Mouse (Mus musculus) kidney, postnatal 0 days (tissue): Measurements from ENCODE around the gene Haus4. TPM values are rescaled to one million over a fixed set of nuclear protein-coding genes. Genes with fewer than 3 reads are reported as not detected.

Experiments used
- ATAC-seq: fragments of 200-750 bp; cut with Nextera tagmentation; replicated peaks from 2 replicates; pipeline ENCODE4 v1.8.0; 2017; ENCODE audit warnings: low read depth, moderate number of reproducible peaks, moderate TSS enrichment, moderate library complexity; ENCODE audit not compliant: low FRiP score
- DNase-seq: peaks from one replicate; pipeline ENCODE4 v3.0.0-alpha.2; 2016; ENCODE audit warnings: low spot score
- H3K27ac ChIP-seq: fragments of 300-500 bp; sonication (generic); 2 replicates; pipeline ENCODE4 v1.5.1; 2014; ENCODE audit warnings: mild to moderate bottlenecking
- H3K27me3 ChIP-seq: fragments of 300-500 bp; sonication (generic); 2 replicates; pipeline ENCODE4 v1.6.1; 2014; ENCODE audit warnings: low read length, mixed read lengths; ENCODE audit not compliant: insufficient read depth
- H3K36me3 ChIP-seq: fragments of 300-500 bp; sonication (generic); 2 replicates; pipeline ENCODE4 v1.6.1; 2014; ENCODE audit warnings: low read length, mixed read lengths; ENCODE audit not compliant: insufficient read depth
- H3K4me1 ChIP-seq: fragments of 300-500 bp; sonication (generic); replicated peaks from 2 replicates; pipeline ENCODE4 v1.6.1; 2014; ENCODE audit warnings: antibody characterized with exemption, low read length, mixed read lengths; ENCODE audit not compliant: insufficient read depth
- H3K4me2 ChIP-seq: fragments of 300-500 bp; sonication (generic); 2 replicates; pipeline ENCODE4 v1.6.1; 2014; ENCODE audit warnings: mild to moderate bottlenecking, low read length, moderate library complexity, mixed read lengths
- H3K4me3 ChIP-seq: fragments of 300-500 bp; sonication (generic); replicated peaks from 2 replicates; pipeline ENCODE4 v1.5.1; 2014; ENCODE audit warnings: low read depth, low read length
- H3K9ac ChIP-seq: fragments of 300-500 bp; sonication (generic); 2 replicates; pipeline ENCODE4 v1.6.1; 2014; ENCODE audit warnings: low read depth, low read length
- H3K9me3 ChIP-seq: fragments of 300-500 bp; sonication (generic); replicated peaks from 2 replicates; pipeline ENCODE4 v1.6.1; 2016; ENCODE audit warnings: low read length, inconsistent platforms, mixed read lengths
- CTCF ChIP-seq: IDR thresholded peaks from 2 replicates; pipeline ENCODE4 v1.5.1; 2016; ENCODE audit warnings: antibody characterized with exemption, low read depth, mild to moderate bottlenecking, moderate library complexity
- WGBS: fragments of 180-500 bp; shearing (Covaris S2); extraction: QIAGEN DNeasy Blood & Tissue Kit; methylation state at CpG from one replicate; pipeline ENCODE4 v1.1.7; 2014; 5-methylcytosine and 5-hydroxymethylcytosine counted together
- polyA plus RNA-seq: library from polyadenylated mRNA; unstranded; fragments of >200 nt; fragmentation: Nextera tagmentation; extraction: Ambion mirVana; gene quantifications from 2 replicates; pipeline ENCODE4 v1.2.1, GENCODE M21; 2015

Haus4 gene
- polyA plus RNA-seq, 1 experiment from 2014 or later = 41.6 TPM

GRCm38 (mm10) chr14:54503092-54503491 lies 51.3 kb downstream of the Haus4 start:
- H3K27me3 ChIP-seq = no peaks in the 10 kb centered on the region
- H3K27ac ChIP-seq = no peak overlapping the region
- H3K36me3 ChIP-seq = peaks cover 10% of the 10 kb centered on the region; the same call in 1 of the 2 replicates
- no peak overlapping the region for H3K4me3 ChIP-seq
- no peak overlapping the region for H3K4me2 ChIP-seq
- H3K9ac ChIP-seq = no peak overlapping the region
- TF ChIP-seq CTCF = no peak
- WGBS = 76% methylated on average over 2 of the region's 2 CpGs
- no peaks in the 10 kb centered on the region for H3K9me3 ChIP-seq
- ATAC-seq = no peak
- no peak for DNase-seq
- no peaks in the 10 kb centered on the region for H3K4me1 ChIP-seq

- H3K4me3 ChIP-seq = no peak overlapping the region
- WGBS = 57% methylated on average over 2 of the region's 2 CpGs
- ATAC-seq = no peak
- no peak for TF ChIP-seq CTCF
- no peaks in the 10 kb centered on the region for H3K4me1 ChIP-seq
- no peaks in the 10 kb centered on the region for H3K9me3 ChIP-seq
- H3K27me3 ChIP-seq = no peaks in the 10 kb centered on the region
- H3K4me2 ChIP-seq = no peak overlapping the region
- no peak for DNase-seq
- no peaks in the 10 kb centered on the region for H3K36me3 ChIP-seq
- no peak overlapping the region for H3K27ac ChIP-seq
- H3K9ac ChIP-seq = no peak overlapping the region
These were observed 53.1 kb downstream of the Haus4 start for GRCm38 (mm10) chr14:54501365-54501764.

GRCm38 (mm10) chr14:54499330-54499729 lies 55.1 kb downstream of the Haus4 start:
- WGBS = 72% methylated on average over 2 of the region's 2 CpGs
- Histone ChIP-seq H3K9ac (no peak overlapping the region), H3K4me2 (no peak overlapping the region), H3K27me3 (no peaks in the 10 kb centered on the region), H3K9me3 (no peaks in the 10 kb centered on the region), H3K27ac (no peak overlapping the region), H3K4me3 (no peak overlapping the region), H3K36me3 (no peaks in the 10 kb centered on the region), H3K4me1 (no peaks in the 10 kb centered on the region)
- DNase-seq (no peak), ATAC-seq (no peak)
- no peak for TF ChIP-seq CTCF

GRCm38 (mm10) chr14:54496706-54497105 lies 57.7 kb downstream of the Haus4 start:
- Histone ChIP-seq H3K4me3 (no peak overlapping the region), H3K4me2 (no peak overlapping the region), H3K9ac (no peak overlapping the region), H3K4me1 (no peaks in the 10 kb centered on the region), H3K36me3 (no peaks in the 10 kb centered on the region), H3K27me3 (no peaks in the 10 kb centered on the region), H3K9me3 (no peaks in the 10 kb centered on the region), H3K27ac (no peak overlapping the region)
- WGBS = 87% methylated on average over 14 of the region's 14 CpGs
- no peak for DNase-seq
- TF ChIP-seq CTCF = no peak
- ATAC-seq = no peak

- ATAC-seq (no peak), DNase-seq (peak; percentile 81)
- WGBS = 2% methylated on average over 3 of the region's 3 CpGs
These were observed 60.2 kb downstream of the Haus4 start for GRCm38 (mm10) chr14:54494234-54494633.

GRCm38 (mm10) chr14:54493236-54493635 lies 61.2 kb downstream of the Haus4 start:
- Histone ChIP-seq H3K36me3 (no peaks in the 10 kb centered on the region), H3K27me3 (no peaks in the 10 kb centered on the region), H3K9me3 (no peaks in the 10 kb centered on the region), H3K9ac (no peak overlapping the region), H3K4me2 (no peak overlapping the region), H3K27ac (no peak overlapping the region), H3K4me3 (no peak overlapping the region), H3K4me1 (no peaks in the 10 kb centered on the region)
- no peak for TF ChIP-seq CTCF
- no peak for DNase-seq
- ATAC-seq = no peak
- WGBS = 95% methylated on average over 5 of the region's 5 CpGs

More at GRCm38 (mm10) chr14:54494234-54494633, 60.2 kb downstream of the Haus4 start:
- Histone ChIP-seq H3K4me1 (no peaks in the 10 kb centered on the region), H3K27me3 (no peaks in the 10 kb centered on the region), H3K4me2 (no peak overlapping the region), H3K9ac (no peak overlapping the region), H3K27ac (no peak overlapping the region), H3K9me3 (no peaks in the 10 kb centered on the region), H3K4me3 (no peak overlapping the region), H3K36me3 (no peaks in the 10 kb centered on the region)
- peak; percentile 91 for TF ChIP-seq CTCF
